Comparison of ENCODE assay signal across 35 mouse cellular contexts in the genomic region with DNA sequence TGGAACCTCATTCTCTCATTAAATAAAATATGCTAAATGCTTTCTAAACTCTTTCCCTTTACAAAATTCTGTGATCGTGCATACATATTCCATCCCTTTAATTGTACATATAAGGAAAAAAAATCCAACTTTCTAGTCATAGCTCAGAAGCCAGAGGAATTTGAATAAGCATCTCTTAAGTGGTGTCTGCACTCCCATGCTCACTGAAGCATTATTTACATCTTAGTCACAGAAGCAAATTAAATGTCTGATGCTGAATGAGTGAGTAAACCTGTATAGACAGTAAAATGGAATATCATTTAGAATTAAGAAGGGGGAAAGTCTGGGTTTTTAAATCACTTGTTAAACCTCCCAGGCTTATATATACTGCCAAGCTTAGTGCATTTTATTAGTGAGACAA.
"Had no signal": no experiment of that assay in that cellular context is flagged by ENCODE, and none has a peak within 500 bp of the region (broad histone marks: within the 10 kb centered on the region; RNA-seq: fewer than 3 reads in every experiment).

No protein-coding gene starts in this region.

- ATAC-seq: hindbrain, embryonic 16.5 days; hindbrain, postnatal 0 days; inflammation-experienced regulatory T-cells, adult 6 months; intestine, embryonic 15.5 days; intestine, embryonic 16.5 days; intestine, postnatal 0 days had no signal

- H3K4me3 ChIP-seq: heart, embryonic 10.5 days; heart, embryonic 12.5 days; heart, embryonic 13.5 days; heart, embryonic 15.5 days; hindbrain, embryonic 10.5 days; hindbrain, embryonic 12.5 days; hindbrain, embryonic 13.5 days; hindbrain, embryonic 15.5 days; intestine, embryonic 15.5 days; kidney, embryonic 15.5 days; layer of hippocampus, adult 2 months had no signal

- H3K9me3 ChIP-seq: heart, embryonic 10.5 days; heart, embryonic 12.5 days; heart, embryonic 13.5 days; heart, embryonic 15.5 days; hindbrain, embryonic 10.5 days; hindbrain, embryonic 12.5 days; hindbrain, embryonic 13.5 days; hindbrain, embryonic 15.5 days; intestine, embryonic 15.5 days; kidney, embryonic 15.5 days had no signal

- H3K9ac ChIP-seq: heart, embryonic 12.5 days; heart, embryonic 13.5 days; heart, embryonic 15.5 days; hindbrain, embryonic 12.5 days; hindbrain, embryonic 13.5 days; hindbrain, embryonic 14.5 days; hindbrain, embryonic 15.5 days; intestine, embryonic 15.5 days; kidney, embryonic 15.5 days had no signal

- H3K4me1 ChIP-seq: heart, embryonic 10.5 days; heart, embryonic 12.5 days; heart, embryonic 13.5 days; heart, embryonic 15.5 days; hindbrain, embryonic 13.5 days; hindbrain, embryonic 15.5 days; intestine, embryonic 15.5 days had no signal

- DNase-seq: heart, postnatal 10 days; heart, postnatal 14 days; heart, postnatal 36 days; heart, postnatal 4 days; kidney, adult 11 months; kidney, adult 18-20 months; kidney, adult 2 months; kidney, adult 8-10 months; kidney, adult 9 months; kidney, postnatal 10 days; kidney, postnatal 14 days; kidney, postnatal 25 days; kidney, postnatal 36 days; kidney, postnatal 4 days; layer of hippocampus, adult 9-11 months; layer of hippocampus, postnatal 36 days had no signal

- H3K27me3 ChIP-seq: heart, embryonic 12.5 days; heart, embryonic 13.5 days; heart, embryonic 15.5 days; hindbrain, embryonic 12.5 days; hindbrain, embryonic 13.5 days; hindbrain, embryonic 15.5 days; intestine, embryonic 15.5 days; kidney, embryonic 15.5 days had no signal

- H3K36me3 ChIP-seq: heart, embryonic 10.5 days; heart, embryonic 12.5 days; heart, embryonic 13.5 days; heart, embryonic 15.5 days; hindbrain, embryonic 10.5 days; hindbrain, embryonic 12.5 days; hindbrain, embryonic 13.5 days; hindbrain, embryonic 15.5 days; intestine, embryonic 15.5 days; kidney, embryonic 15.5 days had no signal

- H3K27ac ChIP-seq: heart, embryonic 10.5 days; heart, embryonic 13.5 days; heart, embryonic 15.5 days; hindbrain, embryonic 10.5 days; hindbrain, embryonic 12.5 days; hindbrain, embryonic 13.5 days; hindbrain, embryonic 14.5 days; hindbrain, embryonic 15.5 days; hindbrain, postnatal 0 days; intestine, embryonic 15.5 days; kidney, embryonic 15.5 days; kidney, postnatal 0 days; layer of hippocampus, adult 2 months had no signal

- H3K4me2 ChIP-seq: heart, embryonic 11.5 days; heart, embryonic 12.5 days; heart, embryonic 13.5 days; heart, embryonic 15.5 days; hindbrain, embryonic 12.5 days; hindbrain, embryonic 13.5 days; hindbrain, embryonic 14.5 days; hindbrain, embryonic 15.5 days; intestine, embryonic 15.5 days; kidney, embryonic 15.5 days had no signal
